Mouse (Mus musculus) neural tube, embryonic 11.5 days (tissue): ENCODE data around the gene Zeb2. TPM values are rescaled to one million over a fixed set of nuclear protein-coding genes. Genes with fewer than 3 reads are reported as not detected.
A peak's percentile ranks its signal among the peaks of the same experiment; 100 is the strongest.

Experiments
- ATAC-seq: fragments of 200-750 bp; cut with Nextera tagmentation; 2 replicates; pipeline ENCODE4 v1.8.0; 2017; ENCODE audit warnings: moderate number of reproducible peaks, mild to moderate bottlenecking, moderate TSS enrichment, moderate library complexity; ENCODE audit not compliant: insufficient read depth, low FRiP score, low TSS enrichment
- DNase-seq: peaks from one replicate; pipeline ENCODE4 v3.0.0-alpha.2; 2015; ENCODE audit warnings: low spot score
- H3K27ac ChIP-seq: fragments of 300-500 bp; sonication (generic); 2 replicates; pipeline ENCODE4 v1.5.1; 2014; ENCODE audit warnings: low read depth, mild to moderate bottlenecking, low read length
- H3K27me3 ChIP-seq: fragments of 300-500 bp; sonication (generic); 2 replicates; pipeline ENCODE4 v1.6.1; 2014; ENCODE audit warnings: mild to moderate bottlenecking, low read length, mixed read lengths; ENCODE audit not compliant: control insufficient read depth, insufficient read depth
- H3K36me3 ChIP-seq: fragments of 300-500 bp; sonication (generic); 2 replicates; pipeline ENCODE4 v1.6.1; 2014; ENCODE audit warnings: mild to moderate bottlenecking, low read length, moderate library complexity, mixed read lengths; ENCODE audit not compliant: control insufficient read depth, insufficient read depth
- H3K4me1 ChIP-seq: fragments of 300-500 bp; sonication (generic); 2 replicates; pipeline ENCODE4 v1.6.1; 2014; ENCODE audit warnings: low read length, mixed read lengths; ENCODE audit not compliant: control insufficient read depth, insufficient read depth
- H3K4me2 ChIP-seq: fragments of 300-500 bp; sonication (generic); 2 replicates; pipeline ENCODE4 v1.6.1; 2014; ENCODE audit warnings: low read depth, mild to moderate bottlenecking, moderate library complexity
- H3K4me3 ChIP-seq: fragments of 300-500 bp; sonication (generic); 2 replicates; pipeline ENCODE4 v1.5.1; 2014; ENCODE audit warnings: low read depth, low read length
- H3K9ac ChIP-seq: fragments of 300-500 bp; sonication (generic); 2 replicates; pipeline ENCODE4 v1.6.1; 2014; ENCODE audit warnings: mild to moderate bottlenecking, low read length
- H3K9me3 ChIP-seq: fragments of 300-500 bp; sonication (generic); 2 replicates; pipeline ENCODE4 v1.6.1; 2016; ENCODE audit warnings: low read length; ENCODE audit not compliant: control insufficient read depth
- WGBS: fragments of 180-500 bp; shearing (Covaris S2); extraction: QIAGEN DNeasy Blood & Tissue Kit; methylation state at CpG from one replicate; pipeline ENCODE4 v1.1.7; 2014; 5-methylcytosine and 5-hydroxymethylcytosine counted together
- polyA plus RNA-seq: library from polyadenylated mRNA; unstranded; fragments of >200 nt; fragmentation: Nextera tagmentation; extraction: Ambion mirVana; gene quantifications from 2 replicates; pipeline ENCODE4 v1.2.1, GENCODE M21; 2014

Gene Zeb2
- polyA plus RNA-seq, 1 experiment from 2014 or later, result 55.9 TPM

- ATAC-seq, result no peak; the same call in 1 of the 2 replicates
- Histone ChIP-seq H3K27me3 (no peaks in the 10 kb centered on the region), H3K36me3 (no peaks in the 10 kb centered on the region), H3K4me3 (no peak overlapping the region), H3K9me3 (no peaks in the 10 kb centered on the region), H3K9ac (no peak overlapping the region), H3K4me2 (peak overlapping the region; percentile 21; the same call in 1 of the 2 replicates), H3K27ac (0 out of 2 replicates have a peak overlapping the region, but pooled peaks have one; percentile 54), H3K4me1 (peaks cover 64% of the 10 kb centered on the region)
- no peak for DNase-seq
- 22% methylated on average over 10 of the region's 10 CpGs for WGBS
Observed at GRCm38 (mm10) chr2:45103021-45103983, 13.9 kb downstream of the Zeb2 start.

DNA sequence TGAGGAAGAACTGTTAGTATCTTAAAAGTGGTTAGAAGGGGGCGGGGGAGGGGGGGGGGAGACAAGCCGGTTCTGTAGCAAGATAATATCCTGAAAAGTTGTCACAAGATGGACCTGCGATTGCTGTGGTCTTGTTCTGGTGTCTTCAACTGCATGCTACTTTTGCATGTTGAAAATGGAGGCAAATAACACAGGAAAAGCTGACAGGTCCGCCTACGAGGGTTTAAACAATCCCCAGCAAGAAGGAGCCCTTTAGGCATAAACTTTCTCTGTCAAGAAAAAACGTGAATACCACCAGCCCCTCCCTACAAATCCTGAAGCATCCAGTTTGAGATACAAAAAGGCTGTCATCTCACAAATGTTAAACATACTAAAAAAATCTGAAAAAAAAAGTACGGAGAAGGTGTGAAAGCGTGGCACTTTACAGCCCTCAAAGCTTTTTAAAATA, 15.0 kb downstream of the Zeb2 start:
- no peak overlapping the region for H3K4me2 ChIP-seq
- H3K9me3 ChIP-seq, result no peaks in the 10 kb centered on the region
- H3K27me3 ChIP-seq, result no peaks in the 10 kb centered on the region
- H3K4me3 ChIP-seq, result no peak overlapping the region
- ATAC-seq, result no peak
- no peaks in the 10 kb centered on the region for H3K36me3 ChIP-seq
- no peak overlapping the region for H3K27ac ChIP-seq
- WGBS, result 51% methylated on average over 8 of the region's 8 CpGs
- peaks cover 71% of the 10 kb centered on the region for H3K4me1 ChIP-seq
- H3K9ac ChIP-seq, result no peak overlapping the region
- no peak for DNase-seq

DNA sequence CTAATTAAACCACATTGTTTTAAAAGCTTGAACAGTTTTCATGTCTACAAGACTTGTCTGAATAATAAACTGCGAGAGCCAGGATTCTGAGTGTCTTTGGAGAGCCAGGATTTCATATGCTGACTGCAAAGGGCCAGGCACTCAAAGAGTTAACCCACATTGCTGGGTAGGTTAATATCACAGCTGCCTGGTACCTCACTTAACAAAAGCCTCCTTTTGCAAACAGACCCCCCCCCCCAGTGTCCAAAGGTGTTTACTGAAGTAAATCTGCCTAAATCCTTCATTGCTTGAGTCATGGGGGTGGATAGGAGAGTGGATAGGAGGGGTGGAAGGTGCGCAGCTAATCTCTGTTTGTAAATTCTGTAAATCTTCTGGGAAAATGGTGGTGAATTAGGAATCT, 15.6 kb downstream of the Zeb2 start:
- 72% methylated on average over 2 of the region's 2 CpGs for WGBS
- H3K4me1 ChIP-seq, result peaks cover 75% of the 10 kb centered on the region
- ATAC-seq (no peak), DNase-seq (no peak)
- H3K9ac ChIP-seq, result no peak overlapping the region
- H3K27ac ChIP-seq, result no peak overlapping the region
- H3K9me3 ChIP-seq, result no peaks in the 10 kb centered on the region
- no peaks in the 10 kb centered on the region for H3K27me3 ChIP-seq
- H3K4me2 ChIP-seq, result no peak overlapping the region
- H3K4me3 ChIP-seq, result no peak overlapping the region
- H3K36me3 ChIP-seq, result no peaks in the 10 kb centered on the region

- Histone ChIP-seq H3K36me3 (no peaks in the 10 kb centered on the region), H3K27me3 (no peaks in the 10 kb centered on the region), H3K9me3 (no peaks in the 10 kb centered on the region), H3K27ac (no peak overlapping the region), H3K4me1 (peaks cover 73% of the 10 kb centered on the region), H3K4me3 (no peak overlapping the region), H3K9ac (no peak overlapping the region), H3K4me2 (no peak overlapping the region)
- ATAC-seq (no peak), DNase-seq (no peak)
- WGBS, result 57% methylated on average over 4 of the region's 4 CpGs
Observed at GRCm38 (mm10) chr2:45101040-45101439, 16.2 kb downstream of the Zeb2 start.

- ATAC-seq (no peak), DNase-seq (no peak)
- no peaks in the 10 kb centered on the region for H3K9me3 ChIP-seq
- no peak overlapping the region for H3K9ac ChIP-seq
- no peaks in the 10 kb centered on the region for H3K36me3 ChIP-seq
- H3K4me1 ChIP-seq, result peaks cover 73% of the 10 kb centered on the region
- no peak overlapping the region for H3K4me2 ChIP-seq
- H3K27ac ChIP-seq, result no peak overlapping the region
- WGBS, result 64% methylated on average over 7 of the region's 7 CpGs
- H3K27me3 ChIP-seq, result no peaks in the 10 kb centered on the region
- H3K4me3 ChIP-seq, result no peak overlapping the region
Observed at GRCm38 (mm10) chr2:45100628-45101027, 16.6 kb downstream of the Zeb2 start.

DNA sequence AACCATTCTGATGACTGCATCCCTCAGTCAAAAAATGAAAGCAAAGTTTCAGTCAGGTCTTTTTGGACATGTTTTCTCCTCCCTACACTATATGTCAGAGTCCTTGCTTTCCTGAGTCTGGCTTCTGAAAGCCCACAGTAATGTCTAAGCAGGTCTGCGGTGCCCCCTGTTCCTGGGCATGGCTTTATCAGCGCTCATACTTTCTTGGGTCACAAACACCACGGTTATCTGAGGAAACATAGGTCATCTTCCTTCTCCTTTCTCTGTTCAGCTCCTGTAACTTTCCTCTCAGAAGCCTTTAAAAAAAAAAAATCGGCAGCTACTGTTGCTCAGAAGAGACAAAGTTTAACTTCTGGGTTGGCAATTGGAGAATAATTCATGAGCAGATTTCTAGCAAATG, 17.2 kb downstream of the Zeb2 start:
- Histone ChIP-seq H3K9ac (no peak overlapping the region), H3K27ac (no peak overlapping the region), H3K36me3 (no peaks in the 10 kb centered on the region), H3K4me2 (no peak overlapping the region), H3K9me3 (no peaks in the 10 kb centered on the region), H3K27me3 (no peaks in the 10 kb centered on the region), H3K4me3 (no peak overlapping the region), H3K4me1 (peaks cover 68% of the 10 kb centered on the region)
- DNase-seq, result no peak
- WGBS, result 84% methylated on average over 4 of the region's 4 CpGs
- ATAC-seq, result no peak

GRCm38 (mm10) chr2:45099081-45099480, 18.1 kb downstream of the Zeb2 start:
- H3K4me2 ChIP-seq, result no peak overlapping the region
- H3K9me3 ChIP-seq, result no peaks in the 10 kb centered on the region
- H3K27ac ChIP-seq, result no peak overlapping the region
- no peaks in the 10 kb centered on the region for H3K27me3 ChIP-seq
- no peaks in the 10 kb centered on the region for H3K36me3 ChIP-seq
- ATAC-seq, result no peak
- DNase-seq, result no peak
- no peak overlapping the region for H3K9ac ChIP-seq
- no peak overlapping the region for H3K4me3 ChIP-seq
- peaks cover 58% of the 10 kb centered on the region for H3K4me1 ChIP-seq
- WGBS, result 83% methylated on average over 4 of the region's 4 CpGs

DNA sequence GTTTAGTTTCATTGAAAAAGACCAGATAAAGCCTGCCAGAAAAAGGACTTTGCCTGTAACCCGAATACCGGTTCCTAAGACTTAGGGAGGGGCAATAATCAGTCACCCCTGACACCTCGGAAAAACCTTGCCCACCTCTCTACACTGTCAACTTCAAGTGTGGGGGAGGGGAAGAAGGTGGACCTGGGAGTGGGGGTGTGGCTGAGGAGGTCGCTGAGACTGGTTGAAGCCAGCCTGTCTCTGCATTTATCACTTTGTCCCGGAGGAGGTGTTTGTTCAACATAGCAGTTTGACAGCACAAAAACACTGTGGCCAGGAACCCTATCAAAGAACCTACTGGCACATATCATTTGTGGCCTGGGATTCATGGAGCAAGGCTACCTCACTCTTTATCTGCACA, 19.2 kb downstream of the Zeb2 start:
- ATAC-seq, result no peak
- Histone ChIP-seq H3K36me3 (no peaks in the 10 kb centered on the region), H3K27me3 (no peaks in the 10 kb centered on the region), H3K9ac (no peak overlapping the region; the same call in 1 of the 2 replicates), H3K27ac (no peak overlapping the region), H3K9me3 (no peaks in the 10 kb centered on the region), H3K4me3 (no peak overlapping the region), H3K4me2 (no peak overlapping the region), H3K4me1 (peaks cover 49% of the 10 kb centered on the region)
- WGBS, result 0% methylated on average over 5 of the region's 5 CpGs
- DNase-seq, result no peak
